Mouse (Mus musculus) intestine, postnatal 0 days (tissue): ENCODE measurements around the gene Tubgcp6. TPM values are rescaled to one million over a fixed set of nuclear protein-coding genes. Genes with fewer than 3 reads are reported as not detected.

Source experiments
- ATAC-seq: fragments of 200-750 bp; cut with Nextera tagmentation; 2 replicates; pipeline ENCODE4 v1.8.0; 2017; ENCODE audit warnings: mild to moderate bottlenecking, moderate TSS enrichment, moderate library complexity
- H3K27ac ChIP-seq: fragments of 300-500 bp; sonication (generic); 2 replicates; pipeline ENCODE4 v1.5.1; 2014; ENCODE audit warnings: mild to moderate bottlenecking, low read depth, low read length, moderate library complexity
- H3K27me3 ChIP-seq: fragments of 300-500 bp; sonication (generic); replicated peaks from 2 replicates; pipeline ENCODE4 v1.6.1; 2014; ENCODE audit warnings: low read length, mixed read lengths; ENCODE audit not compliant: control insufficient read depth, insufficient read depth
- H3K36me3 ChIP-seq: fragments of 300-500 bp; sonication (generic); 2 replicates; pipeline ENCODE4 v1.6.1; 2014; ENCODE audit warnings: mild to moderate bottlenecking, moderate library complexity; ENCODE audit not compliant: control insufficient read depth, insufficient read depth
- H3K4me1 ChIP-seq: fragments of 300-500 bp; sonication (generic); replicated peaks from 2 replicates; pipeline ENCODE4 v1.6.1; 2014; ENCODE audit warnings: antibody characterized with exemption, low read length, mixed read lengths; ENCODE audit not compliant: control insufficient read depth, insufficient read depth
- H3K4me2 ChIP-seq: fragments of 300-500 bp; sonication (generic); replicated peaks from 2 replicates; pipeline ENCODE4 v1.6.1; 2014; ENCODE audit warnings: low read depth, mild to moderate bottlenecking, moderate library complexity
- H3K4me3 ChIP-seq: fragments of 300-500 bp; sonication (generic); 2 replicates; pipeline ENCODE4 v1.5.1; 2014; ENCODE audit warnings: low read depth, low read length
- H3K9ac ChIP-seq: fragments of 300-500 bp; sonication (generic); 2 replicates; pipeline ENCODE4 v1.6.1; 2014; ENCODE audit warnings: mild to moderate bottlenecking, low read depth, low read length
- H3K9me3 ChIP-seq: fragments of 300-500 bp; sonication (generic); 2 replicates; pipeline ENCODE4 v1.6.1; 2016; ENCODE audit warnings: mixed run types; ENCODE audit not compliant: control insufficient read depth
- CTCF ChIP-seq: sonication (generic); IDR thresholded peaks from 2 replicates; pipeline ENCODE4 v1.5.1; 2016; ENCODE audit warnings: low read depth, mild to moderate bottlenecking, control low read depth, antibody characterized with exemption, moderate library complexity
- WGBS: fragments of 180-500 bp; shearing (Covaris S2); extraction: QIAGEN DNeasy Blood & Tissue Kit; methylation state at CpG from one replicate; pipeline ENCODE4 v1.1.7; 2014; 5-methylcytosine and 5-hydroxymethylcytosine counted together
- polyA plus RNA-seq: library from polyadenylated mRNA; unstranded; fragments of >200 nt; fragmentation: Nextera tagmentation; extraction: Ambion mirVana; gene quantifications from 2 replicates; pipeline ENCODE4 v1.2.1, GENCODE M21; 2015

Tubgcp6 gene
- polyA plus RNA-seq, 1 experiment from 2014 or later: 3.6 TPM

- H3K4me2 ChIP-seq: no peak overlapping the region
- H3K27me3 ChIP-seq: no peaks in the 10 kb centered on the region
- no peaks in the 10 kb centered on the region for H3K9me3 ChIP-seq
- no peak for TF ChIP-seq CTCF
- H3K36me3 ChIP-seq: peaks cover 93% of the 10 kb centered on the region
- no peak overlapping the region for H3K4me3 ChIP-seq
- H3K9ac ChIP-seq: no peak overlapping the region
- no peaks in the 10 kb centered on the region for H3K4me1 ChIP-seq
- WGBS: 80% methylated on average over 5 of the region's 5 CpGs
- no peak for ATAC-seq
- H3K27ac ChIP-seq: no peak overlapping the region
These were observed 20.3 kb downstream of the Tubgcp6 start for GRCm38 (mm10) chr15:89102646-89103045.

- H3K9me3 ChIP-seq: no peaks in the 10 kb centered on the region
- H3K27ac ChIP-seq: no peak overlapping the region
- no peak overlapping the region for H3K4me2 ChIP-seq
- no peak overlapping the region for H3K4me3 ChIP-seq
- H3K36me3 ChIP-seq: peaks cover 95% of the 10 kb centered on the region
- no peak overlapping the region for H3K9ac ChIP-seq
- WGBS: 86% methylated on average over 12 of the region's 12 CpGs
- no peak for TF ChIP-seq CTCF
- H3K27me3 ChIP-seq: no peaks in the 10 kb centered on the region
- no peaks in the 10 kb centered on the region for H3K4me1 ChIP-seq
- no peak for ATAC-seq
These were observed 22.1 kb downstream of the Tubgcp6 start for GRCm38 (mm10) chr15:89100823-89101222.

GRCm38 (mm10) chr15:89098616-89099015 lies 24.3 kb downstream of the Tubgcp6 start:
- Histone ChIP-seq H3K9me3 (no peaks in the 10 kb centered on the region), H3K4me3 (no peak overlapping the region), H3K27me3 (no peaks in the 10 kb centered on the region), H3K36me3 (peaks cover 97% of the 10 kb centered on the region), H3K4me1 (no peaks in the 10 kb centered on the region), H3K4me2 (no peak overlapping the region), H3K27ac (no peak overlapping the region), H3K9ac (no peak overlapping the region)
- no peak for TF ChIP-seq CTCF
- ATAC-seq: no peak
- WGBS: 93% methylated on average over 7 of the region's 7 CpGs

DNA sequence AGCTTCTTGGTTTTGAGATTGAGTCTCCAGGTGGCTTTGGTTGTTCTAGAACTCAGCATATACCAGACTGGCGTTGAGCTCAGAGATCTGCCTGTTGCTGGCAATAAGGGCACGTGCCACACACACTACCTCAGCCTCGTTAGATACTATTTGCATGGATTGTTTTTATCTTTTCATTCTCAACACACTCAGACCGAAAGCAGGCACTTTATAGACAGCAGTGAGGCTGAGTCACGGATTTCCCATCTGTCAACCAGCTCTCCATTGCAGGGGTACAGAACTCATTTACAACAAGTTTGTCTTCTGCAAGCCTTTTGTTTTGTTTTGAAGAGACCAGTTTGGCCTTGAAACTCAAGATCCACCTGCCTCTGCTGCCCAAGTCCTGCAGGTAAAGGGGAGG lies 25.5 kb downstream of the Tubgcp6 start:
- H3K9ac ChIP-seq: no peak overlapping the region
- H3K4me2 ChIP-seq: no peak overlapping the region
- no peaks in the 10 kb centered on the region for H3K9me3 ChIP-seq
- no peak overlapping the region for H3K4me3 ChIP-seq
- TF ChIP-seq CTCF: no peak
- no peaks in the 10 kb centered on the region for H3K27me3 ChIP-seq
- WGBS: 94% methylated on average over 5 of the region's 5 CpGs
- H3K27ac ChIP-seq: no peak overlapping the region
- H3K4me1 ChIP-seq: no peaks in the 10 kb centered on the region
- ATAC-seq: no peak
- H3K36me3 ChIP-seq: peaks cover 99% of the 10 kb centered on the region

DNA sequence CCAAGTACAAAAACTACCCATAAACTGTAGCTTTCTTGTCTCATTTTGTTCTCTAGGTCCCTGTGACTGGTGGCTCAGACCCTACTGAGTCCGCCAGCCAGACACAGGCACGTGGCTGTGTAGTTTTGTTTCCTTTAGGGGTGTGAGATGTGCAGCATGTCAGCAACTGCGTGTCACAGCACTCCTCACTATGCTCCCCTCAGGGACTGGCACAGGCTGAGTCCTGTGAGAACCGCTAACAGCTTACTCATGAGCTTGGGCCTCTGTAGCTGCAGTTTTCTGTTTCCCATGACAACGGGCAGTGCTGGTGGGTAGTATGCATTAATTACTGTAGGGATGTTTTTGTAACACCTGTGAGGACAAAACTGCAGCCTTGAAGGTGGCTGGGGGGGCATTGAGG lies 30.7 kb downstream of the Tubgcp6 start:
- H3K9me3 ChIP-seq: no peaks in the 10 kb centered on the region
- peaks cover 48% of the 10 kb centered on the region for H3K36me3 ChIP-seq
- no peaks in the 10 kb centered on the region for H3K27me3 ChIP-seq
- no peak overlapping the region for H3K4me2 ChIP-seq
- 86% methylated on average over 5 of the region's 5 CpGs for WGBS
- no peak overlapping the region for H3K27ac ChIP-seq
- TF ChIP-seq CTCF: no peak
- ATAC-seq: no peak
- H3K4me3 ChIP-seq: no peak overlapping the region
- 0 out of 2 replicates have a peak, but pooled peaks cover 7% of the 10 kb centered on the region for H3K4me1 ChIP-seq
- no peak overlapping the region for H3K9ac ChIP-seq

GRCm38 (mm10) chr15:89090662-89091061 lies 32.2 kb downstream of the Tubgcp6 start:
- Histone ChIP-seq H3K9me3 (no peaks in the 10 kb centered on the region), H3K4me2 (no peak overlapping the region), H3K27ac (no peak overlapping the region; the same call in 1 of the 2 replicates), H3K4me1 (0 out of 2 replicates have a peak, but pooled peaks cover 7% of the 10 kb centered on the region), H3K4me3 (no peak overlapping the region), H3K9ac (no peak overlapping the region), H3K27me3 (no peaks in the 10 kb centered on the region), H3K36me3 (peaks cover 47% of the 10 kb centered on the region)
- no peak for ATAC-seq
- TF ChIP-seq CTCF: no peak
- 87% methylated on average over 4 of the region's 4 CpGs for WGBS
